Mouse (Mus musculus): ENCODE results near the gene Irf1. TPM values are rescaled to one million over a fixed set of nuclear protein-coding genes. Genes with fewer than 3 reads are reported as not detected.
A peak's percentile ranks its signal among the peaks of the same experiment; 100 is the strongest.

Irf1 gene
- polyA plus RNA-seq, 1 experiment = 25.0 TPM

GRCm38 (mm10) chr11:53794671-53795557, 25.1 kb downstream of the Irf1 start:
- Histone ChIP-seq H3K4me3 (peak overlapping the region; percentile 15), H3K79me2 (ENCODE audit: control insufficient read depth, insufficient read depth) (no peaks in the 10 kb centered on the region), H3K27me3 (ENCODE audit: control insufficient read depth, insufficient read depth, insufficient read length) (no peaks in the 10 kb centered on the region), H3ac (ENCODE audit: control insufficient read depth, insufficient read length) (peak overlapping the region; percentile 20), H3K36me3 (ENCODE audit: control insufficient read depth, insufficient read depth) (no peaks in the 10 kb centered on the region), H3K4me2 (ENCODE audit: low read depth) (peak overlapping the region; percentile 80)
- TF ChIP-seq REST (IDR thresholded peaks at IDR 0.05; ENCODE audit: insufficient read depth, insufficient read length) (no peak), E2F4 (IDR thresholded peaks at IDR 0.05; ENCODE audit: insufficient read depth) (no peak), MYOG (IDR thresholded peaks at IDR 0.05; ENCODE audit: control insufficient read depth in 1 of 3, insufficient read depth in 1 of 3, insufficient read length in 2 of 3, low read depth in 2 of 3) (peak in 2 of 3 experiments; percentile 35 to 80), SRF (IDR thresholded peaks at IDR 0.05; ENCODE audit: control insufficient read depth, insufficient read length, low read depth) (peak; percentile 90), MAX (IDR thresholded peaks at IDR 0.05; ENCODE audit: low read depth) (no peak), USF1 (IDR thresholded peaks at IDR 0.05; ENCODE audit: low read depth) (no peak), TCF3 (IDR thresholded peaks at IDR 0.05; ENCODE audit: insufficient read length, low read depth) (no peak), POLR2AphosphoS2 (IDR thresholded peaks at IDR 0.05; ENCODE audit: insufficient read length, low read depth) (peak; percentile 69), MYOD1 (IDR thresholded peaks at IDR 0.05; ENCODE audit: control insufficient read depth in 1 of 3, insufficient read length in 2 of 3, low read depth in 2 of 3) (peak in 2 of 3 experiments; percentile 24 to 70), CEBPB (IDR thresholded peaks at IDR 0.05; ENCODE audit: insufficient read depth, poor library complexity, severe bottlenecking) (no peak), TCF12 (IDR thresholded peaks at IDR 0.05; ENCODE audit: insufficient read depth, poor library complexity, severe bottlenecking) (peak; percentile 52), POLR2A (IDR thresholded peaks at IDR 0.05; ENCODE audit: insufficient read length, low read depth) (peak; percentile 72)

GRCm38 (mm10) chr11:53795813-53796212, 26.0 kb downstream of the Irf1 start:
- H3K36me3 ChIP-seq (ENCODE audit: control insufficient read depth, insufficient read depth) = no peaks in the 10 kb centered on the region
- H3K4me2 ChIP-seq (ENCODE audit: low read depth) = peak overlapping the region; percentile 77
- H3K4me3 ChIP-seq = peak overlapping the region; percentile 15
- no peaks in the 10 kb centered on the region for H3K79me2 ChIP-seq (ENCODE audit: control insufficient read depth, insufficient read depth)
- no peaks in the 10 kb centered on the region for H3K27me3 ChIP-seq (ENCODE audit: control insufficient read depth, insufficient read depth, insufficient read length)
- TF ChIP-seq SRF (IDR thresholded peaks at IDR 0.05; ENCODE audit: control insufficient read depth, insufficient read length, low read depth) = no peak
- peak; percentile 1 for TF ChIP-seq POLR2A (IDR thresholded peaks at IDR 0.05; ENCODE audit: insufficient read length, low read depth)
- TF ChIP-seq USF1 (IDR thresholded peaks at IDR 0.05; ENCODE audit: low read depth) = peak; percentile 67
- TF ChIP-seq MYOD1 (IDR thresholded peaks at IDR 0.05; ENCODE audit: control insufficient read depth in 1 of 3, insufficient read length in 2 of 3, low read depth in 2 of 3) = peak in 1 of 3 experiments; percentile 27
- peak overlapping the region; percentile 20 for H3ac ChIP-seq (ENCODE audit: control insufficient read depth, insufficient read length)

- H3K4me3 ChIP-seq = peak overlapping the region; percentile 15
- H3K27me3 ChIP-seq (ENCODE audit: control insufficient read depth, insufficient read depth, insufficient read length) = no peaks in the 10 kb centered on the region
- H3K79me2 ChIP-seq (ENCODE audit: control insufficient read depth, insufficient read depth) = no peaks in the 10 kb centered on the region
- peak; percentile 67 for TF ChIP-seq TCF12 (IDR thresholded peaks at IDR 0.05; ENCODE audit: insufficient read depth, poor library complexity, severe bottlenecking)
- no peak for TF ChIP-seq SRF (IDR thresholded peaks at IDR 0.05; ENCODE audit: control insufficient read depth, insufficient read length, low read depth)
- no peak for TF ChIP-seq USF1 (IDR thresholded peaks at IDR 0.05; ENCODE audit: low read depth)
- TF ChIP-seq POLR2AphosphoS2 (IDR thresholded peaks at IDR 0.05; ENCODE audit: insufficient read length, low read depth) = no peak
- TF ChIP-seq E2F4 (IDR thresholded peaks at IDR 0.05; ENCODE audit: insufficient read depth) = peak; percentile 0
- peak; percentile 43 for TF ChIP-seq POLR2A (IDR thresholded peaks at IDR 0.05; ENCODE audit: insufficient read length, low read depth)
- no peak for TF ChIP-seq MAX (IDR thresholded peaks at IDR 0.05; ENCODE audit: low read depth)
- TF ChIP-seq TCF3 (IDR thresholded peaks at IDR 0.05; ENCODE audit: insufficient read length, low read depth) = no peak
- TF ChIP-seq MYOG (IDR thresholded peaks at IDR 0.05; ENCODE audit: control insufficient read depth in 1 of 3, insufficient read depth in 1 of 3, insufficient read length in 2 of 3, low read depth in 2 of 3) = peak in 1 of 3 experiments; percentile 65
- TF ChIP-seq REST (IDR thresholded peaks at IDR 0.05; ENCODE audit: insufficient read depth, insufficient read length) = no peak
- TF ChIP-seq MYOD1 (IDR thresholded peaks at IDR 0.05; ENCODE audit: control insufficient read depth in 1 of 3, insufficient read length in 2 of 3, low read depth in 2 of 3) = peak in 2 of 3 experiments; percentile 80 to 83
- no peak for TF ChIP-seq CEBPB (IDR thresholded peaks at IDR 0.05; ENCODE audit: insufficient read depth, poor library complexity, severe bottlenecking)
- H3K36me3 ChIP-seq (ENCODE audit: control insufficient read depth, insufficient read depth) = no peaks in the 10 kb centered on the region
- no peak overlapping the region for H3ac ChIP-seq (ENCODE audit: control insufficient read depth, insufficient read length)
- peak overlapping the region; percentile 77 for H3K4me2 ChIP-seq (ENCODE audit: low read depth)
Observed at GRCm38 (mm10) chr11:53796409-53797151, 26.8 kb downstream of the Irf1 start.

DNA sequence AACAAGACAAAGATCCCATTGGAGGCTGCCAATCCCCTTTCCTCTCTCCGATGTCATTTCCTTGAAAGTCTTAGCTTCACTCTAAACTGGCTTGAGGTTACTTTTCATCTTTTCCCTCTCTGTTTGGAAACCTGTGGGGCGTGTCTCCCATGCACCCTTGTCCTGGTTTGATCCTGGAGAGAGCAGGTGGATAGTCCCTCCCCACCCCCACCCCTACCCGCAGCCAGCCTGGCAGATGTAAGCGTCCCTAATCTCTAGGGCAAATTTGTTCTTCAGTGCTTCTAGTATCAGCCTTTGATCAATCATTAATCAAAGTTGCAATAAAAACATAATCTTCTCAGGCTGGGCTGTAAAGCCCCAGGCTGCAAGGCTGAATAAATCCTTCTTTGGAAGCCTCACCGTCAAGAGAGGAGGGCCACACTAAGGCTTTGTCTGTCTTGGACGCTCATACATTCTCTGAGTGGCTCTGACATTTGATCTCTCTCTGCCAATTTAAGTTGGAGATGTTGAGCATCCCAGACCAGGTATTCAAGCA, 27.6 kb downstream of the Irf1 start:
- Histone ChIP-seq H3ac (ENCODE audit: control insufficient read depth, insufficient read length) (no peak overlapping the region), H3K36me3 (ENCODE audit: control insufficient read depth, insufficient read depth) (no peaks in the 10 kb centered on the region), H3K4me3 (no peak overlapping the region), H3K4me2 (ENCODE audit: low read depth) (peak overlapping the region; percentile 77), H3K79me2 (ENCODE audit: control insufficient read depth, insufficient read depth) (no peaks in the 10 kb centered on the region), H3K27me3 (ENCODE audit: control insufficient read depth, insufficient read depth, insufficient read length) (no peaks in the 10 kb centered on the region)
- TF ChIP-seq MYOD1 (IDR thresholded peaks at IDR 0.05; ENCODE audit: control insufficient read depth in 1 of 3, insufficient read length in 2 of 3, low read depth in 2 of 3) (peak in 1 of 3 experiments; percentile 46), SRF (IDR thresholded peaks at IDR 0.05; ENCODE audit: control insufficient read depth, insufficient read length, low read depth) (no peak), TCF12 (IDR thresholded peaks at IDR 0.05; ENCODE audit: insufficient read depth, poor library complexity, severe bottlenecking) (peak; percentile 9), POLR2A (IDR thresholded peaks at IDR 0.05; ENCODE audit: insufficient read length, low read depth) (no peak)

Measured in myocyte (in vitro differentiated cells).